Mouse (Mus musculus) small intestine, adult 2 months (tissue): ENCODE data around the gene Insrr.

Experiments
- CTCF ChIP-seq: fragments of 200-500 bp; IDR thresholded peaks from 2 replicates; pipeline ENCODE4 v1.5.1; 2012; ENCODE audit warnings: low read depth, mild to moderate bottlenecking, control low read depth, inconsistent platforms, low read length, moderate library complexity, mixed read lengths; ENCODE audit not compliant: insufficient replicate concordance, insufficient read length; ENCODE audit errors: extremely low read depth
- POLR2A ChIP-seq: fragments of 200-500 bp; IDR thresholded peaks from 2 replicates; pipeline ENCODE4 v1.6.1; 2012; ENCODE audit warnings: low read depth, mild to moderate bottlenecking, control low read depth, inconsistent platforms, low read length, moderate library complexity

DNA sequence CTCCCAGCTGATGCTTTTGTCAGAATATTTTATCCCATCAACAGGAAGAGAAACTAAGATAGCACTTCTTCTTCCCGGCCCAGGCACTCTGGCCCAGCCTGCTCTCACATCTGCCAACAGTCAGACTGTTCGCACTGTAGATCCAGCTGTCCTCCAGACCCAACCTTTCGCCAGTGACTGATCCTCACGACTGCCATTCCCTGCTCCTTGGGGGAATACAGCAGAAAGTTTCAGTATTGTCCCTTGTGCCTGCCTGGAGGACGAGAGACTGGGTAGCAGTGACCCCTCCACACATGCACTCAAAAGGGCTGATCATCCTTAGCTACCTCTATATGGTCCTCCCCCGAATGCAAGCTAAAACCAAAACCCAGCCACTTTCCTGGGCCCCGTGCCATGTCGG lies 59.2 kb downstream of the Insrr start:
- TF ChIP-seq CTCF (no peak), POLR2A (no peak)
